In genomic region chr7:132656075-132656474, GRCm38 (mm10) we compare ENCODE assay signal across 8 mouse cellular contexts. TPM values are rescaled to one million over a fixed set of nuclear protein-coding genes. Genes with fewer than 3 reads are reported as not detected.
DNase-seq lines count a peak whose midpoint lies in the region; ATAC-seq and TF ChIP-seq lines count a peak whose summit lies in the region.

No protein-coding gene starts in this region.

- TF ChIP-seq POLR2A in bone marrow, adult 2 months (IDR thresholded peaks at IDR 0.05; ENCODE audit: borderline replicate concordance, control insufficient read depth, low read depth, low read length) = no peak

- peak; percentile 91 for DNase-seq in A20 (ENCODE audit: low read depth, low spot score)
- peak; percentile 94 for DNase-seq in embryonic facial prominence, embryonic 14.5 days (ENCODE audit: low spot score)
- DNase-seq in heart, adult 9 months (ENCODE audit: low spot score in 2 of 2) = peak; percentile 72 to 87
- DNase-seq in kidney, adult 9 months = peak; percentile 91
- peak; percentile 77 to 89 for DNase-seq in spleen, adult 18-20 months

- 8% methylated on average over 9 of the region's 9 CpGs for WGBS in bone marrow, adult 2 months
- WGBS in embryonic facial prominence, embryonic 14.5 days = 18% methylated on average over 9 of the region's 9 CpGs
- 25% methylated on average over 9 of the region's 9 CpGs for WGBS in limb, embryonic 13.5 days
- WGBS in midbrain, embryonic 15.5 days = 14% methylated on average over 9 of the region's 9 CpGs

- H3K36me3 ChIP-seq in embryonic facial prominence, embryonic 14.5 days (ENCODE audit: control insufficient read depth, insufficient read depth, low read length) = no peaks in the 10 kb centered on the region
- no peaks in the 10 kb centered on the region for H3K36me3 ChIP-seq in limb, embryonic 13.5 days
- H3K36me3 ChIP-seq in midbrain, embryonic 15.5 days (replicated peaks) = no peaks in the 10 kb centered on the region

- peak overlapping the region; percentile 42 for H3K4me3 ChIP-seq in bone marrow, adult 2 months (replicated peaks; ENCODE audit: control insufficient read depth, low read depth, low read length)
- H3K4me3 ChIP-seq in embryonic facial prominence, embryonic 14.5 days (ENCODE audit: low read depth, low read length) = no peak overlapping the region
- no peak overlapping the region for H3K4me3 ChIP-seq in limb, embryonic 13.5 days
- H3K4me3 ChIP-seq in midbrain, embryonic 15.5 days = no peak overlapping the region

- peak; percentile 67 for ATAC-seq in embryonic facial prominence, embryonic 14.5 days (ENCODE audit: low read depth)
- ATAC-seq in limb, embryonic 13.5 days (ENCODE audit: low FRiP score, low read depth) = peak; percentile 38
- peak; percentile 65 for ATAC-seq in midbrain, embryonic 15.5 days (replicated peaks)

- no peaks in the 10 kb centered on the region for H3K9me3 ChIP-seq in embryonic facial prominence, embryonic 14.5 days (ENCODE audit: control insufficient read depth, low read length)
- no peaks in the 10 kb centered on the region for H3K9me3 ChIP-seq in limb, embryonic 13.5 days
- H3K9me3 ChIP-seq in midbrain, embryonic 15.5 days = no peaks in the 10 kb centered on the region

- H3K27ac ChIP-seq in bone marrow, adult 2 months (ENCODE audit: control insufficient read depth, insufficient read depth, low read depth, low read length, poor library complexity) = peak overlapping the region; percentile 76
- H3K27ac ChIP-seq in embryonic facial prominence, embryonic 14.5 days (replicated peaks; ENCODE audit: low read depth, low read length) = no peak overlapping the region
- H3K27ac ChIP-seq in limb, embryonic 13.5 days = no peak overlapping the region; the same call in 1 of the 2 replicates
- no peak overlapping the region for H3K27ac ChIP-seq in midbrain, embryonic 15.5 days

- H3K4me2 ChIP-seq in embryonic facial prominence, embryonic 14.5 days (ENCODE audit: low read depth, low read length) = no peak overlapping the region
- no peak overlapping the region for H3K4me2 ChIP-seq in limb, embryonic 13.5 days (replicated peaks)
- H3K4me2 ChIP-seq in midbrain, embryonic 15.5 days = no peak overlapping the region

- peaks cover 5% of the 10 kb centered on the region; the same call in 1 of the 2 replicates for H3K4me1 ChIP-seq in bone marrow, adult 2 months (ENCODE audit: control insufficient read depth, insufficient read depth, low read length)
- peaks cover 39% of the 10 kb centered on the region for H3K4me1 ChIP-seq in embryonic facial prominence, embryonic 14.5 days (ENCODE audit: control insufficient read depth, insufficient read depth, low read length)
- H3K4me1 ChIP-seq in limb, embryonic 13.5 days = peaks cover 47% of the 10 kb centered on the region
- H3K4me1 ChIP-seq in midbrain, embryonic 15.5 days = peaks cover 15% of the 10 kb centered on the region

- no peak overlapping the region for H3K9ac ChIP-seq in embryonic facial prominence, embryonic 14.5 days (ENCODE audit: low read depth, low read length)
- no peak overlapping the region for H3K9ac ChIP-seq in limb, embryonic 13.5 days
- H3K9ac ChIP-seq in midbrain, embryonic 15.5 days = no peak overlapping the region

- no peaks in the 10 kb centered on the region for H3K27me3 ChIP-seq in embryonic facial prominence, embryonic 14.5 days (replicated peaks; ENCODE audit: control insufficient read depth, insufficient read depth, low read length)
- H3K27me3 ChIP-seq in limb, embryonic 13.5 days = no peaks in the 10 kb centered on the region
- peaks cover 6% of the 10 kb centered on the region; the same call in 1 of the 2 replicates for H3K27me3 ChIP-seq in midbrain, embryonic 15.5 days (replicated peaks)

- TF ChIP-seq CTCF in bone marrow, adult 2 months (IDR thresholded peaks at IDR 0.05; ENCODE audit: control insufficient read depth, insufficient read depth, low read length) = peak; percentile 99

RNA-seq across cellular contexts. Expression of gene Lhpp, which starts 45.6 kb away (rescaled TPM):
- polyA plus RNA-seq in bone marrow, adult 2 months (2011; ENCODE audit: insufficient read depth, insufficient read length, low replicate concordance, missing spikeins) = 2.2 and 5.5 TPM in 2 replicates
- polyA plus RNA-seq in embryonic facial prominence, embryonic 14.5 days (2014; fragmentation: Nextera tagmentation; extraction: Ambion mirVana) = 14.3 and 20.7 TPM in 2 replicates
- polyA plus RNA-seq in limb, embryonic 13.5 days (2015; fragmentation: Nextera tagmentation; extraction: Ambion mirVana) = 21.7 and 22.6 TPM in 2 replicates
- polyA plus RNA-seq in midbrain, embryonic 15.5 days (2015; fragmentation: Nextera tagmentation; extraction: Ambion mirVana) = 38.3 and 39.4 TPM in 2 replicates

RNA-seq across cellular contexts. Expression of gene Nkx1-2, which starts 56.6 kb away (rescaled TPM):
- not detected in 2 replicates for polyA plus RNA-seq in bone marrow, adult 2 months (2011; ENCODE audit: insufficient read depth, insufficient read length, low replicate concordance, missing spikeins)
- not detected in 2 replicates for polyA plus RNA-seq in embryonic facial prominence, embryonic 14.5 days (2014; fragmentation: Nextera tagmentation; extraction: Ambion mirVana)
- 0.08 and 0.10 TPM in 2 replicates for polyA plus RNA-seq in limb, embryonic 13.5 days (2015; fragmentation: Nextera tagmentation; extraction: Ambion mirVana)
- polyA plus RNA-seq in midbrain, embryonic 15.5 days (2015; fragmentation: Nextera tagmentation; extraction: Ambion mirVana) = 0.70 and 1.2 TPM in 2 replicates
